Mouse (Mus musculus): ENCODE data around the gene Lpp.

Gene Lpp

GRCm38 (mm10) chr16:24400776-24401175, 7.5 kb downstream of the Lpp start:
- DNase-seq: no peak

- no peak for DNase-seq
Measured at GRCm38 (mm10) chr16:24402801-24403200, 9.5 kb downstream of the Lpp start.

GRCm38 (mm10) chr16:24403733-24404380, 10.6 kb downstream of the Lpp start:
- no peak for DNase-seq

GRCm38 (mm10) chr16:24406521-24406920, 13.2 kb downstream of the Lpp start:
- DNase-seq: no peak

GRCm38 (mm10) chr16:24411281-24411680, 18.0 kb downstream of the Lpp start:
- no peak for DNase-seq

- DNase-seq: no peak
Measured at GRCm38 (mm10) chr16:24412193-24412592, 18.9 kb downstream of the Lpp start.

- DNase-seq: peak; percentile 65 to 72
Measured at GRCm38 (mm10) chr16:24413059-24413458, 19.8 kb downstream of the Lpp start.

- no peak for DNase-seq
Measured at GRCm38 (mm10) chr16:24418022-24418421, 24.7 kb downstream of the Lpp start.

GRCm38 (mm10) chr16:24420603-24421120, 27.4 kb downstream of the Lpp start:
- DNase-seq: no peak

- DNase-seq: no peak
Measured at GRCm38 (mm10) chr16:24421687-24422418, 28.5 kb downstream of the Lpp start.

- DNase-seq: no peak
Measured at GRCm38 (mm10) chr16:24423196-24423595, 29.9 kb downstream of the Lpp start.

GRCm38 (mm10) chr16:24423751-24424150, 30.4 kb downstream of the Lpp start:
- DNase-seq: no peak

- no peak for DNase-seq
Measured at GRCm38 (mm10) chr16:24424356-24424977, 31.2 kb downstream of the Lpp start.

GRCm38 (mm10) chr16:24425816-24426215, 32.5 kb downstream of the Lpp start:
- no peak for DNase-seq

- no peak for DNase-seq
Measured at GRCm38 (mm10) chr16:24427606-24428005, 34.3 kb downstream of the Lpp start.

- DNase-seq: no peak
Measured at GRCm38 (mm10) chr16:24428055-24428454, 34.7 kb downstream of the Lpp start.

GRCm38 (mm10) chr16:24428742-24429141, 35.4 kb downstream of the Lpp start:
- peak in 1 of 2 experiments; percentile 36 for DNase-seq

GRCm38 (mm10) chr16:24429691-24430090, 36.4 kb downstream of the Lpp start:
- no peak for DNase-seq

- no peak for DNase-seq
Measured at GRCm38 (mm10) chr16:24431808-24432207, 38.5 kb downstream of the Lpp start.

GRCm38 (mm10) chr16:24433563-24433962, 40.3 kb downstream of the Lpp start:
- no peak for DNase-seq

- DNase-seq: no peak
Measured at GRCm38 (mm10) chr16:24434026-24434425, 40.7 kb downstream of the Lpp start.

- peak; percentile 29 to 53 for DNase-seq
Measured at GRCm38 (mm10) chr16:24434531-24435114, 41.3 kb downstream of the Lpp start.

GRCm38 (mm10) chr16:24435115-24435553, 41.8 kb downstream of the Lpp start:
- peak; percentile 28 to 53 for DNase-seq
